Mouse (Mus musculus) embryo, embryonic 11.5 days (tissue): ENCODE data around the gene Myocd.

Experiments used
- DNase-seq: peaks from one replicate; pipeline ENCODE4 v3.0.0-alpha.2; 2012; ENCODE audit warnings: low read depth, low spot score

Gene Myocd

DNA sequence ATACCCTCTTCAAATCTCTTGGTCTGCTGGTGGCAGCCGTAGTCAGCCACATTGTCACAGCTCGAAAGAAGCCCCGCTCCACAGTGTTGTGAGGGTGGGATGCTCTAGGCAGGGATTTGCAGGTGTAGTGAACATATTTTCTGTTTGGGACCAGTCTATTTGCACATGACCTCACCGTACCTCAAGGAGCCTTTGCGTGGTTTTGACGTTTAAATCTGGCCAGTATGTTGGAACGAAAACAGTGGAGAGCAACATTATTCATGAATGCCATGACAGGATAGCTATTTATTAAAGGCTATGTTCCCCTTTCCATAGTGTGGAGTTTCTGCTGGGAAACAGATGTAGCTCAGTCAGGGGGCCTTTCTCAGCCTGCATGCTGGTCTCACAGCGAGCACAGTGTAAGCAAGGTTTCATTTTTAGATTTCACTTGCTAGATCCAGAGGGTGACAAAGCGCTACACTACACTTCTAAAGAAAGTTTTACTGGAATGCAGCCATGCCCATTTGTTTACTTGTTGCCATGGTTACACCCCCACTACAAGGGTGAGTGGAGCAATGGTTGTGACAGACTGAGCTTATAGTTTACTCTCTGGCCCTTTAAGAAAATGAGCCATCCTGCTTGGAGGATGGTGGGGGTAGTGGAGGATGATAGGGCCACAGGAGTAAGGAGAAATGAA, 54.7 kb downstream of the Myocd start:
- peak; percentile 32 for DNase-seq

DNA sequence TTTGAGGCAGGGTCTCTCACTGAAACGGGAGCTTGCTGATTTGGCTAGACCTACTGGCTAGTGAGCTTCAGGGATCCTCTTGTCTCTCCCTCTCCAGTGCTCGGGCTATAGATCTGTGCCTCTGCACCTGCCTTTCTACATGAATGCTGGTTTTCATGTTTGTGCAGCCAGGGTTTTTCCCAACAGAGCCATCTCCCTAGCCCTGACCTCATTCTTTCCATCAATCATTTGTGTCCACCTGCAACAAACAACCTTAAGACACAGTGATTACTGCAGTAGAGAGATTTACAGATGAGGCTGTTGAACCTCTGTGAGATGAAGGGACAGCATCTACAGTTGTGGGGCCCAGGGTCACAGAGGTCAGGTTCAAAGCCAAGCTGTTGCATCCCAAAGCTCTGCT, 56.0 kb downstream of the Myocd start:
- no peak for DNase-seq

DNA sequence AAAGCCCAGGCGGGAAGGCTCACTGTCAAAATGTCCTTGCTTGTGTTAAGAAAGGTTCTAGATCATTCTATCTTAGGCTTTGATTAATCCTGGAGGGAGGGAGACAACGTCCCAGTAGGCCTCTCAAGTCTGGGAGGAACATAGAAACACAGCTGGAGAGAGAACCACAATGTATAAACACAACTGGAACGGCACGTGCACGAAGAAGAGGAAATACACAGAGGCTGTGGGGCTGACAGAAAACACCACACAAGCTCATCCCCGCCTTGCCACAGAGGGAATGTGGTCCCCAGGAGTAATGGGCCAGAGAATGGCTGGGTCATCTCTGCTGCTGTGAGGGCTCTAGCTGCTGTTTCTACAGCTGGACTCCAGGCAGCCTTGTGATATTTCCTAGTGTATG, 58.1 kb downstream of the Myocd start:
- no peak for DNase-seq

DNA sequence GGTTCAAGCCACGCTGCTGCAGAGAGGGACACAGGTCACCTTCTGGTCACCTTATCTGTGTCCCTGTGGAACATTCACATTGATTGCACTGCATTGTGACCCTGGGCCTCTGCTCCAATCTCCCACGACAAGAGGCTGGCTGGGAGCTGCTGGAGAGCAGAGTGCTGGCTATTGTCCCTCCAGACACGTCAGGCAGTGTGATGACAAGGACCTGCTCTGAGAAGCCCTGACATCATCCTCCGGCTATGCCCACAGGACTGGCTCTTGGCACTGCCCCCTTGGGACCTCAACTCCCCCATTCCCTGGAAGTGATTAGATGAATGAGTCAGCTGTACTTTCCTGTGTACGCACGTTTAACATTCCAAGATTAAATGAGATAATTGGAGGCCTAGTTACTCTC, 60.3 kb downstream of the Myocd start:
- no peak for DNase-seq

DNA sequence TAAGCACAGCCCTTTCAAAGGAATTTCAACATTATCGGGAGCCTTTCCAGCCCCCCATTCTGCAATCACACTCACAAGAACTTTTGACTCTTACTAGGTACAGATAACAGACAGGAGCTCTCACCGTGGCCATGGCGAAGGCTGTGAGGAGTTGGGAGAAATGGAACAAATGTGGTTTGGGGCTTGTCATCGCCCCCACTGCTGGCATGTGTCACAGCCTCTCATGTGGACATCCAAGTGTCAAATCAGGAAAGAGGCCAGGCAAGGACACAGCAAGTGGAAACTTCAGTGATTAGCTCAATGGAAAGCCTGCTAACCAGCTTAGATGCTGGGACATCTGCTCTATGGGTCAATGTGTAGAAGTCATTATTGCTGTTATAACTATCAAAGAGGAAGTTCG, 64.5 kb downstream of the Myocd start:
- DNase-seq: no peak

DNA sequence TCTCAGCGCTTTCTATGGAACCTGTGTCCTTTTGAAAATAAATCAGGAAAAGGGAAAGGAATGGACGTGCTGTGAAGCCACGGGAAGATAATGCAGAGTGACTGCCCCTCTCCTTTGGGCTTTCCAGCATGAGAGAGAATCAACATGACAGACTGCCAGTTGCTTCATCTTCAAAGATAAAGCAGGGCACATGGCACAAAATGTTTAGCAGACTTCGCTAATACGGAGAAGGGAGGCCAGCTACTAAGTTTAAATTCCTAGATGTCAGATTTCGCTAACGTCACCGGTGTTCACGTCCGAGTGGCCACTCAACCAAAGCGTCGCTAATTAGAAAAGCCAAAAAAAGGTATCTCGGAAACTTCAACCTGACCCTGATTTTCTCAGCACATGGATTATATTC, 65.1 kb downstream of the Myocd start:
- DNase-seq: no peak

DNA sequence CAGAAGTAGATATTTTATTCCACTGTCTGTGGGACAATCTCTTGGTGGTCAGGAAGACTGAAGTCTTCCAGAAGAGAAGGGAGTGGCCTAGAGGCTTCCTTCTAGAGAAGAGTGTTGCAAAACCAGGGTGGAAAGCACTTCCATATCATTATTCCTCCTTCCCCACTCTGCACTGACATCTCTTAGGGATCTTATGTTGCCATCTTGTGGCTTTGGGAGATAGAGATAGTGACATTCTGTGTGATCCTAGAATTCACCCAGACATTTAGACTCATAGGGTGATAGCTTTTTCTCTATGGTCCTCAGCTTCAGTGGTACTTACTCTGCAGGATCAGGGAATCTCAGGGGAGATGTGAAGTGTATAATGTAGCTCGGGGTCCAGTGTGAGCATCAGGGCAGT, 66.8 kb downstream of the Myocd start:
- DNase-seq: no peak

DNA sequence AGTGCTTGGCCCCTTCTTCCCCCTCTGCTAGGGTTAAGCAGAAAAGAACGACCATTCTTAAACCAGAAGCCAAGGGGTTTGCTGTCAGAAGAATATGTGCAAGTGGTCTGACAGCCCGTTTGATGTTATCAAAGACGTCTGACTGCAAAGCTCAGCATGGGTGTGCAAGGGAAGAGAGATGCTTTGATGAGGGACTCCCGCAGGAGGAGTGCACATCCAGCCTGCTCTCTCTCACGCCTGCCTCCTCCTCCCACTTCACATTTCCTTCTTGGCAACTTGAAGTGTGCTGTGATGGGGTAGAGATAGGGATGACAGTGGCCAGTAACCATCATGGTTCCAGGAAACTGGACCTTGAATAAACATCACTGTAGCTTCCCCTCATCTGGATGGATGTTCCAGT, 67.6 kb downstream of the Myocd start:
- DNase-seq: no peak

DNA sequence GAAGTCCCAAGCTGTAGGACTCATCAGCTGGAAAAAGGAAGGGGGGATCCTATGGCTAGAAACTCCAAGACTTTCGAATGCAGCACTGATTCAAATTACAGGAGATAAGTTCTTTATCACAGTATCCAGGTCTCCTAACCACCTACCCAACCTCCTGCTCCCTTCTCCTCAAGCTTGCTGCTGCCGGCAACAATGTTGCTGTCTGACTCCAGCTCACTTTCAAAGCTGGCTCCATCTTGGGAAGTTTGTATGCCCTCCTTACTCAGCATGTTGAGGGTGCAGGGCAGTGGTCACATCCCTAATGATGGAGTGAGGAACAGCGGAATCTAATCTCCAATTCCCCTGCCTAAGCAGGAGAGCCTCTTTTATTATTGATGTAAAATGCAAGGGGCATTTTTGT, 71.8 kb downstream of the Myocd start:
- no peak for DNase-seq

DNA sequence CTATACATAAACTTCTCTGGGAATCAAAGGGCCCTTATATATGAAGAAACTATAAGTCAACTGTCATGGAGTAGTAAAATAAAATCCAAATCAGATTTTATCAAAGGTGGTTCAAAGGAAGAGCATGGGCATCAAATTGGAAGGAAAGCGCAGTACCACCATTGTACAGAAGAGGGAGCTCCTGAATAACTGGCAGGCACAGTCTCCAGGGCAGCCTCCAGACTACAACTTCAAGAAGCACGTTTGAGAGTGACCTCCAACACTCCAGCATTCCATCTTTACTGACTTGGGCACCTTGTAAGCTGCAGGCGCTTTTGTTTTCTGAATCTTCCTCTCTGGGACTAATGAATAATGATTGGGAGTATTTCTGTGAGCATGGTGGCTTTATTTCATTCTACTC, 72.5 kb downstream of the Myocd start:
- DNase-seq: peak; percentile 60

DNA sequence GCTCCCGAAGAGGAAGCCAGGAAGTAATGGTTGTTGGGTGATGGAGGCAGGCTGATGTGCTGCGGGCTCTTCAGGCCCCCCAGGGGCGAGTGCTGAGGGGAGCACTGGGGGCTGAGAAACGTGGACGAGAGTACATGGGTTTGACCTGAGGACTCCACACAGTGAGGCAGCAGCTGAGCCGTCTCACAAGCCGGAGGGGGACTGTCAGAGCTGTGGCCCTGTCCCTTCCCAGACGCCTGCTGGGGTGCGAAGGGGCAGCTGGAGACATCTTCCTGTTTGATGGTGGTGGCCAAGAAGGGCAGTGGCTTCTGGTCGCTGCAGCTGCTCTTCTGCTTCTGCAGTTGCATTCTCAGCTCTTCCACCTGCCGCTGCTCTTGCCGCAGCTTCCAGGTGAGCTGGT, 82.8 kb downstream of the Myocd start:
- DNase-seq: no peak

DNA sequence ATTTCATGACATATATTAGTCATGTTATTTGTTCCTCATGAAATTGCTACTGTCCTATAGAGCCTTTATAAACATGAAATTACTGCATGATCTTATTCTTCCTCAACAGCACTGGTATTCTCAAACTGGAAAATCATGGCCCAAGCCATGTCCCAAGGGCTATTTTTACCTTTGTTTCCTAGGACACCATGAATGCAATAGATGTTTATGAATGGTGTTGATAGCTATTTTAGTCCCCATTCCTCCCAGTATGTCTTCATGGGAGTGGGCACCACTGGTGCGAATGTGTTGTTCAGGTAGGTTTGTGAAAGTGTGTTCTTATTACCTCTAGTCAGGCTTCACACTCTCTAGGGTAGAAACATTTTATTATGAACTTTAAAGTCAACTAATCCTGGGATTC, 84.7 kb downstream of the Myocd start:
- no peak for DNase-seq

DNA sequence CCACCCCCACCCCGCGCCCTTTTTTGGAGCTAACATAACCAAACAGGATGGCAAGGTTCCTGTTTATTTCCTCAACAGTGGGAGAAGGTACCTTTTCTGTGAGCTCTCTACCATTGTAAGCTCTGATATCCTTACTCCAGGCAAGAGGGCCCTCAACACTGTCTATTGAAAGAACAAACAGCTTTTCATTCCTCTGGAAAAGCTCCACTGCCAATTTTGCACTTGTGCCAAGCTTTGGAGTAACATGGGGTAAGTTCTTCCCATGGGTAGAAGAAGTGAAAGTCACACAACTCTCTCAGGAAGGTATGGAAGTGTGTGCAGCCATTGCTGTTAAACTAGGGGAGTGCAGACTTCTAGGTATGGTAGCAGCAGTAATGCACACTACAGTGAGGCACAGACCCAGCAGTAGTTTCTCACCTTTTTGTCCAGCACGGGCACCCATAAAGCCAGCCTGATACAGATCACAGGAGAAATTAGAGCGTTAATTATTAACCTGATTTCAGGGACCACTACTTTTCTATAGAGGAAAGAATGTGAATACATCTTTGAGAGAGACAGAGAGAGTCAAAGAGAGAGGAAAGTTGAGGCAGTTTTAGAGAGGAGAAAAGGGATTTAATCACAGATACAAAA, 99.6 kb downstream of the Myocd start:
- no peak for DNase-seq

DNA sequence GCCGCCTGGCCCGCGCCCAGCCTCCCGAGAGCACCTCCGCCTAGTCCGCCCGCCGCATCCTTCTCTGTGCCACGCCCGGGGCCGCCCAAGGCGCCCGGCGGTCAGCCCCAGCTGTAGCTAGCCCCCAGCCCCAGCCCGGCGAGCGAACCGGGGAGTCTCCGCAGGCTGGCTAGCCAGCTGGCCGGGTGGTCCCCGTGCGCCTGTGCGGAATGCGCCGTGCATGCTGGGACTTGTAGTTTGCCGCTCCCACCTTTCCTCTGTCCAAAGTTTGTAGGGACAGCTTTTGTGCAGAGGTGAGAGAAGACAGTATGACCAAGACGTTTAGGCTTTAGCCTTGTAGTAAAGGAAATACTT, 107.0 kb downstream of the Myocd start, which contains the start of gene Arhgap44:
Gene Arhgap44 (minus strand): TSS at position 195 of the 354 bp plus-strand sequence.
- DNase-seq: peak; percentile 35

DNA sequence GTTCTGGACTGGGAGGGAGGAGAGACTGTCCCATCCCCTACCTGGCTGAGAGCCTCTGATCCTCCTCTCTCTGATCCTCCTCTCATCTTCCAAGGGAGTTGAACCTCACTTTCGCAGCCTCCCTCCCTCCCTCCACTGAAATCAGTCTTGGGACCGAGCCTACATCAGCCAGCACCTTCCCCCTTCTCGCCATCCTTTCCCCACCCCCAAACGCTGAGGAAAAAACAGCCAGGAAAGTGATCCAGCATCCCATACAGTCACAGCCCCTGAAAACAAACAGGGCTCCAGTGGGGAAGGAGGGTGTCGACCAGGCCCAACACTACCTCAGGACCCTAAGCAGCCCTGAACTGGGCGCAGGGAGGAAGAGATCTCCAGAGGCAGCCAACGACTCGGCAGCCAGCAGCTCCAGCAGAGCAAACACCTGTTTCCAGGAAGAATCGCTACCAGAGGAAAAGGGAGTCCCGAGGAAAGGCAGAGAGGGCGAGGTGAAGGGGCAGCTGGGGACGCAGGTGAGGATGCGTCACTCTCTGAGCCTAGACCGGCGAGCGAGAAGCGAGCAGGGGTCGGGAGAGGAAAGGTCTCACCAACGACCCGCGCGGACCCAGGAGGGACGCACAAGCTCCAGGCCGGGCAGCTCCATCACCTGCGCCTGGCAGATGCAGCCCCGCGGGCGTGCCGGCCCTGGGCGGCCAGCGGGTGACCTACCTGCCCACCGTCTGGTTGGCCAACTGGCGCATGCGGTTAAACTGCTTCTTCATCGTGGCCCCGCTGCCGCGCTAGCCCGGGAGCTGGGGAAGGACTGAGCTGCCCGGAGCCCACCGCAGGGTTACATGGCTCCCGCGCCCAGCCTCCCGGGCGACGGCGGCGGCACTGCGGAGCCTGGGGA, 107.7 kb downstream of the Myocd start:
- peak; percentile 19 for DNase-seq

DNA sequence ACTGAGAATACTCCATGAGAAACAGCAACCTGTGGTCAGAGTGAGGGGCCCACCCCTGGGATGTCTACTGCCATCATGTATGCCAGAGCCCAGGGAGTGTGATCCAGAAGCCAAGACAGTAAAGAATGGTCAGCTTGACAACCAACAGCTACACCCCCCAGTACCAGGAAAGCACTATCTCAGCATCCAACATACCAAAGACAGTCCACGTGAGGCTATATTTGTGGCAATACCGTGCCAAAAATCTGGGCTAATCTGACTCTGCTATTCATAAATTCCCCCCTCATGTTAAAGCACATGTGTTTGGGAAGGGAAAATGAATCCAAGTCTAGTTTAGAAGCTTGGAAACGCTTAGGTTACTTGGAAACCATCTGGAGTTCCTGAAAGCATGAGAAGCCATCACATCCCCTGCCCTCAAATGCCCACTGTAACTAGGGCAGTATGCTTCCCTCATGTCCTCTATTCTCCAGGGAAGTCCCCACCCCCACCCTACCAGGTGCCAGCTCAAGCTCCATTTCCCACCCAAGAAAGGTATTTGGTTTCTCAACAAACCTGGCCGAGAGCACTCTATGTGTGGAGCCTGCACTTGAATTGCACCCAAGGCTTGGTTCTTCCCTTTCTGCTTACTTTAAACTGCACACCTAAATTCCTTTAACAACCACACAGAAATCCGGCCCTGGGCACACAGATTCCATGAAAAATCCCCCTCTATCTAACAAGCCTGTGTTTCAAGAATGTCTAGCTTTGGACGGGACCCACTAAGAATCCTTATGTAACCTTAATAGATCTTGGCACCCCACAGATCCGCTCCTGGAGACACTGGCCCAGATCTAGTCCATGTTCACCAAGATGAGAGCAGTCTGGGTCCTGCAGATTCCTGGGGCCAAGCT, 108.6 kb downstream of the Myocd start:
- no peak for DNase-seq

DNA sequence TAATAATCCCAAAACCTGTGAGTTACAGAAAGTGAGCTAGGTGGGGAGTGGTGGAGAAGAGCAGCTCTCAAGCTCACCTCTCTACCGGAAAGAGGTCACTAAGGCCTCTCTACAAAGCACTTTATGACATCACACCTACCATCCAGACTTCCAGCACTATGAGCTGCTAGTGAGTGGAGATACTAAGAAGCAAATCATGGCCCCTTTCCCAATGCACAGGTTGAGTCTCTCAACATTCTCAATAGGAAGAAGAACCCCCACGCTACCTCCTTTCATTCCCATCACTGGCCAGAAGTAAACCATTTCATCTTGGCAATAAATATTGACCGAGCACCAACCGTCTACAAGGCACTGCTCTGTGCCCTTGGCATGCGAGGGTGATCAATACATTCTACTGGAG, 110.0 kb downstream of the Myocd start, which contains the start of gene 1700086D15Rik:
Gene 1700086D15Rik (minus strand): TSS at position 101 of the 400 bp plus-strand sequence.
- DNase-seq: no peak

DNA sequence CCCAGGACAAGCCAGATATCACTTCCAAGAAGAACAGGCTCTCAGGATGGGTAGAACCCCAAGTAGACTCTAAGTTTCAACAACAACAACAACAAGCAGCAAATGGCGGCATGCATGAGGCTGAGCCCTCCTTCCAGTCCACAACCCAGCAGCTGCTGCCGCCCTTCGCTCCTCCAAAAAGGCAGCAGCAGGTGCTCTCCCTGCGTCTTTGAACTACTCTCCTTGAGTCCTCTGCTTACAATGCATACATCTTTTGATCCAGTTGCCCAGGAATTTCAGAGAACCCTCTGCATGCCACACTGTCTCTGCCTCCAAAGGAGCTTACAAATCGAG, 111.2 kb downstream of the Myocd start:
- DNase-seq: no peak

DNA sequence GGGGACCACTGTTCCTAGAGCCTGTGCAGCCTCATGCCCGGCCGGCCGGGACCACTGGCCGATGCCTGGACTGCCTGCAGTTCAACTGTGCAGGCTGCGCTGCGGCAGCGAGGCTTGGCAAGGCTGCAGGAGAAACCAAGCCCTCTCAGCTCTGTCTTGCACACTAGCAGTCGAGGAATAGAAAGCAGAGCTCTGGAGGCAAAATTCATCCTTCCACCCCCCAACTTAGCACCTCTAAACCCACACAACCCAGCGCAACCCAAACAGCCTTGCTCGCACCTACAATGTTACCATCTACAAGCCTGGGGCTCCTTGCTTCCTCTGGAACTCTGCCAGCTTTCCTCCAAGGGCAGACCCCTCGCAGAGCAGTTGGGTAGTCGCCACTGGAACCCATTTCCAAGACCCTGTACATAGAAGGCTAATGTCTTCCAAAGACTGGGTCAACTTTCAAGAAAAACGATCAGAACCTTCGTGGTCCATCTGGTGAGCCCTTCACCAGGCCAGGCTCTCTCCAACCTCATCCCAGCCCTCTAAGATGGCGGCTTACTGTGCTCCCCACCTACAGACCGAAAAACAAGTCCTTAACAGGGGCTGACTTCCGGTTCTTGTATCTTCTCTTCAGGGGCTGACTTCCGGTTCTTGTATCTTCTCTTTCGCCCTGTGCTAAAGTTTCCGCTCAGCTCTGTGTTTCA, 111.7 kb downstream of the Myocd start:
- DNase-seq: no peak

DNA sequence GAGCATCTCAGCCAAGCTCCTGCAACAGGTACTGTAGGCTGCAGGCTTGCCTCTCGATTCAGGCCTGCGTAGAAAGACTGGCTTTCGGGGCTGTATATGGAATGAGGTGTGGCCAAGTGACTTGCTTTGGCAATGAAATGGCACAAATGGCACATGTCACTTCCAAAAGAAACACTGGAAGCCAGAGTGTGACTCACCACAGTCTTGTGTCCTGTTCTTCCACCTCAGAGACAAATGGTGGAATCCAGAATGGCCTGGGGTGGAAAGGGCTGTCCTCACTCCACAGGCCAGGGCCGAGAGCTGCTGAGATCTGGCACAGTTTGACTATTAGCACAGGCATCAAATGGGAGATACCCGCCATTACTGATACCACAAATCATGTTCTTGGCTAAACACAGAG, 116.8 kb downstream of the Myocd start:
- no peak for DNase-seq

DNA sequence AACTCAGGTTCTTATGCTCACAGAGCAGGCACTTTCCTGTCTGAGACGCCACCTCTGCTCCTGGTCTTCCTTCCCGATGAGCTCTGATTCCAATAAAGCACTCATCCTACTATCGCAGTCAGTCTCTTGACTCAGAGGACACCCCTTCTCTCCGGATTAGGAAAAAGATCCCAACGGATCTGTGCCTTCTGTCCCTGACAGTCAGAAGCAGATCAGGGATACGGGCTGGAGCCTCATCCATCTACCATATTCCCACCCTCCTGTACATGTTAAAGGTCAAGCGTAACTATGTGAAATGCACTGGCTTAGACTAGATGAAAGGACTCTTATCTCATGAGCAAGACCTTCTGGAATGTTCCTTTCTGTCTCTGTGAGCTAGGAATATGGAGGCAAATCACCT, 121.3 kb downstream of the Myocd start:
- DNase-seq: no peak
